Mouse (Mus musculus): ENCODE data around the gene Otud5. TPM values are rescaled to one million over a fixed set of nuclear protein-coding genes. Genes with fewer than 3 reads are reported as not detected.

Gene Otud5
- polyA plus RNA-seq, 1 experiment from 2014 or later: 32.4 TPM

DNA sequence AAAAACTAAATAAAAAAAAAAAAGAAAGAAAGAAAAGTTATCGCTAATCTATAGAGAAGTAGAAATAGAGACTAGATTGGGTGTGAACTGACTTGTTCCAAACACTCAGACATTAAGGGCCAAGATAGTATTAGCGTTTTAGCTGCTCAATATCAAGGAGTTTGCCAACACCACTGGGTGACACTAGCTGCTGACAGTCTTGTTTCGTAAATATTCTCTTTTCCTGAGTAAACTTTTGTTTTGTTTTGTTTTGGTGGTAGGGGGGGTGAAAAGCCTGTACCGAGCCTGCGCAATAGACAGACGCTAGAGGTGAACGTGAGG, 362 bp upstream of the Otud5 start:
- 13% methylated on average over 7 of the region's 7 CpGs for WGBS
- 0 out of 2 replicates have a peak, but pooled peaks cover 2% of the 10 kb centered on the region for H3K4me1 ChIP-seq (replicated peaks; ENCODE audit: control insufficient read depth, insufficient read depth, low read length)
- no peaks in the 10 kb centered on the region for H3K36me3 ChIP-seq (ENCODE audit: control insufficient read depth, insufficient read depth, low read length)
- no peak overlapping the region for H3K27ac ChIP-seq (ENCODE audit: low read depth, low read length)
- DNase-seq (ENCODE audit: low spot score): no peak
- ATAC-seq (ENCODE audit: low FRiP score): no peak
- no peaks in the 10 kb centered on the region for H3K27me3 ChIP-seq (ENCODE audit: control insufficient read depth, insufficient read depth, low read length)
- peak overlapping the region; percentile 25; the same call in 1 of the 2 replicates for H3K4me2 ChIP-seq (replicated peaks; ENCODE audit: low read depth, low read length)
- H3K4me3 ChIP-seq (ENCODE audit: low read depth, low read length): no peak overlapping the region; the same call in 1 of the 2 replicates
- H3K9ac ChIP-seq (ENCODE audit: low read depth, low read length): no peak overlapping the region
- H3K9me3 ChIP-seq (ENCODE audit: control insufficient read depth, low read length): no peaks in the 10 kb centered on the region

DNA sequence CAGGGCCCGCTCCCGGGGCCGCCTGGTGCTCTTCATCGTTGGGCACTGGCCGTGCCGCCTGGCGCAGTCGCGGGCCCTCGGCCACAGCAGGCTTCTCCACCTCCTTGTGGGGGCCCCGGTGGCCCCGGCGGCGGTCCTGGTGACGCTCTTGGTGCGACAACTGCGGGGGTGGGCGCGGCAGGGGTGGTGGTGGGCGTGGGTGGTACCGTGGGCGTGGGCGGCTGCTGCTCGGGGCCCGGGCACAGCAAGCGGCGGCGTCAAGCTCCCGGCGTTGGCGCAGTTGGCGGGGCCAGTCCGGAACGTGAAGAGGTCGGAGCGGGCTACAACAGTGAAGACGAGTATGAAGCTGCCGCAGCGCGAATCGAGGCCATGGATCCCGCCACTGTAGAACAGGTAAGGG, 1.2 kb downstream of the Otud5 start:
- Histone ChIP-seq H3K4me3 (ENCODE audit: low read depth, low read length) (peak overlapping the region; percentile 85), H3K4me2 (replicated peaks; ENCODE audit: low read depth, low read length) (peak overlapping the region; percentile 60), H3K27me3 (ENCODE audit: control insufficient read depth, insufficient read depth, low read length) (no peaks in the 10 kb centered on the region), H3K4me1 (replicated peaks; ENCODE audit: control insufficient read depth, insufficient read depth, low read length) (0 out of 2 replicates have a peak, but pooled peaks cover 2% of the 10 kb centered on the region), H3K36me3 (ENCODE audit: control insufficient read depth, insufficient read depth, low read length) (no peaks in the 10 kb centered on the region), H3K9me3 (ENCODE audit: control insufficient read depth, low read length) (no peaks in the 10 kb centered on the region), H3K27ac (ENCODE audit: low read depth, low read length) (peak overlapping the region; percentile 68), H3K9ac (ENCODE audit: low read depth, low read length) (peak overlapping the region; percentile 77)
- DNase-seq (ENCODE audit: low spot score) (peak; percentile 7), ATAC-seq (ENCODE audit: low FRiP score) (no peak)
- 20% methylated on average over 23 of the region's 42 CpGs for WGBS

DNA sequence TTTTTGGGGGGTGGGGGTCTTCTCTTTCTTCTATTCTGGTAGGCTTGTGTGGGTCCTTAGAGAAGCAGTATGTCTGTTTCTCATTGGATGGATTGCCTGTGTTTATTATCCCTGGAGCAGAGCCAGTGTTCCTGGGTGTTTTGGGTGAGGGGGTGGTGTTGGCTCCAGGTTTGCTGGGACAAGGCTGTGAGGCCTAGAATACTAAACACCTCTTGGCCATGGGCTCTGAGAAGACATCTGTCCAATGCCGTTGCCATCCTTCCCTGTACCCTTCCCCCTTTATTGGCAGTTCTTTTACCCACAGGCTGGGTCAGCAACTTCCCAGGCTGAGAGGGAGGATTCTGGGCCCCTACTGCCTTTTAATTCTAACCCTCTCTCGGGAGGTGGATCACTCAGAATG, 6.7 kb downstream of the Otud5 start:
- Histone ChIP-seq H3K4me3 (ENCODE audit: low read depth, low read length) (no peak overlapping the region), H3K9me3 (ENCODE audit: control insufficient read depth, low read length) (no peaks in the 10 kb centered on the region), H3K36me3 (ENCODE audit: control insufficient read depth, insufficient read depth, low read length) (no peaks in the 10 kb centered on the region), H3K4me2 (replicated peaks; ENCODE audit: low read depth, low read length) (no peak overlapping the region), H3K27me3 (ENCODE audit: control insufficient read depth, insufficient read depth, low read length) (no peaks in the 10 kb centered on the region), H3K27ac (ENCODE audit: low read depth, low read length) (no peak overlapping the region), H3K9ac (ENCODE audit: low read depth, low read length) (no peak overlapping the region), H3K4me1 (replicated peaks; ENCODE audit: control insufficient read depth, insufficient read depth, low read length) (0 out of 2 replicates have a peak, but pooled peaks cover 2% of the 10 kb centered on the region)
- 87% methylated on average over 2 of the region's 2 CpGs for WGBS
- no peak for ATAC-seq (ENCODE audit: low FRiP score)
- DNase-seq (ENCODE audit: low spot score): no peak

DNA sequence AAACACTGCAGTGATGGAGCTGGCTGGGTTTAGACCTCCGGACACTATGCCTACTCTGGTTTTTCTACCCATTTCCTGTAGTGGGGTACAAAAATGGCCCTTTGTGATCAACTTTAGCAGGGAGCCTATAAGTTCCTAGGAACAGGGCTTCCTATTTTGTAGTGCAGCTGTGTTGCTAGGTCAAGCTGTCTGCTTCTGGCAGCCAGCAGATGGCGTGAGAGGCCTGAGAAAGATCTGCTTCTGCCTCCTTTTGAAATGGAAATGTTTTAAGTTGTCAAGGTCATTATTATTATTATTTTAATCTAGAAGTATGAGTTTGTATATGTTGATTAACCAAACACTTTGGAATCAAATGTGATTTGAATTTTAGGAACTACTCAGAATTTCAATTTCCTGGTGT, 13.4 kb downstream of the Otud5 start:
- Histone ChIP-seq H3K4me3 (ENCODE audit: low read depth, low read length) (no peak overlapping the region), H3K27me3 (ENCODE audit: control insufficient read depth, insufficient read depth, low read length) (no peaks in the 10 kb centered on the region), H3K9ac (ENCODE audit: low read depth, low read length) (no peak overlapping the region), H3K27ac (ENCODE audit: low read depth, low read length) (no peak overlapping the region), H3K9me3 (ENCODE audit: control insufficient read depth, low read length) (no peaks in the 10 kb centered on the region), H3K36me3 (ENCODE audit: control insufficient read depth, insufficient read depth, low read length) (no peaks in the 10 kb centered on the region), H3K4me1 (replicated peaks; ENCODE audit: control insufficient read depth, insufficient read depth, low read length) (no peaks in the 10 kb centered on the region), H3K4me2 (replicated peaks; ENCODE audit: low read depth, low read length) (no peak overlapping the region)
- ATAC-seq (ENCODE audit: low FRiP score) (no peak), DNase-seq (ENCODE audit: low spot score) (peak; percentile 32)
- WGBS: 48% methylated on average over 2 of the region's 2 CpGs

DNA sequence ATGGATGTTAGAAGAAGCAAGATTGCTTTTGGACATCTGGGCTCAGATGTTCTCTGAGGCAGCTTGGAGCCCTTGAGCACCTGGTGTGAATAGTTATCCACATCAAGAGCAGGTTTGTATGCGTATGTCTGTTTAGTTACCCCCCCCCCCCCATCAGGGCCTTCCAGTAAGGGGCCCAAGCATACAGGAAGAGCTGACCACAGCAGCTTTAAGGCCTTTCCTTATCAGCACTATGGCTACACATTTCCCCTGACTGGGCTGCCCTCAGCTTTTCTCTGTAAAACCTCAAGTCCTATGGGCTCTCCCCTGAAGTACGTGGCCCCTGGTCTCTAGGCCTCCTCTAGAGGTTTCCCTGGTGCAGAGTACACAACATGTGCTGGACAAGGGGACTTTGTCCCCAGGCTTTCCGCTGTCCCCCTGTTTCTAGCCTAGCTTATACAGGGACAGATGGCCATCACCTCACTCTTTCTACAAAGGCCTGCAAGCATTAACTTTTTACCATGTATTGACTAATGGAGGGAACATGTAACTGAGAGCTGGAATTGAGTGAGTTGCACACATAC, 18.1 kb downstream of the Otud5 start:
- H3K4me2 ChIP-seq (replicated peaks; ENCODE audit: low read depth, low read length): no peak overlapping the region
- H3K9me3 ChIP-seq (ENCODE audit: control insufficient read depth, low read length): no peaks in the 10 kb centered on the region
- DNase-seq (ENCODE audit: low spot score) (no peak), ATAC-seq (ENCODE audit: low FRiP score) (no peak)
- no peaks in the 10 kb centered on the region for H3K36me3 ChIP-seq (ENCODE audit: control insufficient read depth, insufficient read depth, low read length)
- no peak overlapping the region for H3K27ac ChIP-seq (ENCODE audit: low read depth, low read length)
- no peaks in the 10 kb centered on the region for H3K4me1 ChIP-seq (replicated peaks; ENCODE audit: control insufficient read depth, insufficient read depth, low read length)
- WGBS: 88% methylated on average over 3 of the region's 3 CpGs
- H3K9ac ChIP-seq (ENCODE audit: low read depth, low read length): no peak overlapping the region
- no peaks in the 10 kb centered on the region for H3K27me3 ChIP-seq (ENCODE audit: control insufficient read depth, insufficient read depth, low read length)
- no peak overlapping the region for H3K4me3 ChIP-seq (ENCODE audit: low read depth, low read length)

DNA sequence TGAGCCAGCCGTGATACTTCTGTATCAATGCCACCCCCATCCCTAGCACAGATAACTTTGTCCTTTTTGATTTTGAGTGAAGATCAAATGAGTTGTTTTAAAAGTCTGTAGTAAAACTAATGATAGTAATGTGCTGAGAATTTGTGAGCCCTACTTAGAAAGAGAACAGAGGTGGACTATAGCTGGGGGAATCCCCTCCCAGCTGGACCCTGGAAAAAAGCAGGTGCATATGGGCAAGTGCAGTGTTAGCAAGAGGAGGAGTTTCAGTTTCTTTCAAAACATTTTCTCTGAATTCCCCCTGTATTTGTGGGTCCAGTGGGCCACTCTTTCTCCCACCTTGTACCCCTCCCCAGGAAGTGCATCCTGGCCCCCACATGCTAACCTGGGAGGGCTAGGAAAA, 22.0 kb downstream of the Otud5 start:
- Histone ChIP-seq H3K4me2 (replicated peaks; ENCODE audit: low read depth, low read length) (no peak overlapping the region), H3K27ac (ENCODE audit: low read depth, low read length) (no peak overlapping the region), H3K9me3 (ENCODE audit: control insufficient read depth, low read length) (no peaks in the 10 kb centered on the region), H3K4me1 (replicated peaks; ENCODE audit: control insufficient read depth, insufficient read depth, low read length) (no peaks in the 10 kb centered on the region), H3K36me3 (ENCODE audit: control insufficient read depth, insufficient read depth, low read length) (no peaks in the 10 kb centered on the region), H3K27me3 (ENCODE audit: control insufficient read depth, insufficient read depth, low read length) (no peaks in the 10 kb centered on the region), H3K9ac (ENCODE audit: low read depth, low read length) (no peak overlapping the region), H3K4me3 (ENCODE audit: low read depth, low read length) (no peak overlapping the region)
- DNase-seq (ENCODE audit: low spot score) (no peak), ATAC-seq (ENCODE audit: low FRiP score) (no peak)
- WGBS: 88% methylated on average over 1 of the region's 1 CpGs

DNA sequence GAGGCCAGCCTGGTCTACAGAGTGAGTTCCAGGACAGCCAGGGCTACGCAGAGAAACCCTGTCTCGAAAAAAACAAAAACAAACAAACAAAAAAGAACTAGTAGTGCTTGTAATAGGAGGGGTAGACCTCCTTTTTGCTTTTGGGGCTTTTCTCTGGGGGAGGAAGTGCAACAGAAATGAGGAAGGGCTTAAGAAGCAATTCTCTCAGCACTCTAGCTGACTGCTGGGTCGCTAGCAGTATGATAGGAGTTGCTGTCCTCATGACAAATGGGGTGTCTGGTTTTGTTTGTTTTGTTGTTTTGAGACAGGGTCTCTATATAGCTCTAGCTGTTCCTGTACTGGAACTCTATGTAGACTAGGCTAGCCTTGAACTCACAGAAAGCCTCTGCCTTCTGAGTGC, 23.4 kb downstream of the Otud5 start:
- Histone ChIP-seq H3K27me3 (ENCODE audit: control insufficient read depth, insufficient read depth, low read length) (no peaks in the 10 kb centered on the region), H3K36me3 (ENCODE audit: control insufficient read depth, insufficient read depth, low read length) (no peaks in the 10 kb centered on the region), H3K9me3 (ENCODE audit: control insufficient read depth, low read length) (no peaks in the 10 kb centered on the region), H3K4me2 (replicated peaks; ENCODE audit: low read depth, low read length) (no peak overlapping the region), H3K4me3 (ENCODE audit: low read depth, low read length) (no peak overlapping the region), H3K4me1 (replicated peaks; ENCODE audit: control insufficient read depth, insufficient read depth, low read length) (no peaks in the 10 kb centered on the region), H3K9ac (ENCODE audit: low read depth, low read length) (no peak overlapping the region), H3K27ac (ENCODE audit: low read depth, low read length) (no peak overlapping the region)
- WGBS: 79% methylated on average over 3 of the region's 3 CpGs
- ATAC-seq (ENCODE audit: low FRiP score) (no peak), DNase-seq (ENCODE audit: low spot score) (no peak)

DNA sequence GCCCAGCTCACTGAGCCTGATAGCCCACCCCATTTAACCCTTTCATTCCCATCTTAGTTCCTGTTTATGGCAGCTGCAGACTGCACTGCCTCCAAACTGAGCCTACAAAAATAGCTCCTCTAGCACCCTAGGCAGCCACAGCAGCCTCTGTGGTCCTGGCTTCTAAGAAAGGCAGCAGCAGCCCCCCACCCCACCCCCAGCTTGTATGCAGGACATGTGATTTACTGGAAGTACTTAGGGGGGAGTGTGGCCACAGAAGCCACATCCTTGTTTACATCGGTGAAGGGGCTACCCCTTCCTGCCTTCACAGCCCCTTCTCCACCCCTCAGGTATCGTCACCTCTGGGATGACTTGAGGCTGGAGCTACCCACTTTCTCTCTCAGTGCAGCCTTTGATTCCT, 24.2 kb downstream of the Otud5 start:
- H3K4me3 ChIP-seq (ENCODE audit: low read depth, low read length): no peak overlapping the region
- ATAC-seq (ENCODE audit: low FRiP score) (no peak), DNase-seq (ENCODE audit: low spot score) (no peak)
- H3K9ac ChIP-seq (ENCODE audit: low read depth, low read length): no peak overlapping the region
- no peaks in the 10 kb centered on the region for H3K9me3 ChIP-seq (ENCODE audit: control insufficient read depth, low read length)
- H3K27me3 ChIP-seq (ENCODE audit: control insufficient read depth, insufficient read depth, low read length): no peaks in the 10 kb centered on the region
- H3K27ac ChIP-seq (ENCODE audit: low read depth, low read length): no peak overlapping the region
- 70% methylated on average over 2 of the region's 2 CpGs for whole genome bisulfite sequencing
- no peak overlapping the region for H3K4me2 ChIP-seq (replicated peaks; ENCODE audit: low read depth, low read length)
- H3K36me3 ChIP-seq (ENCODE audit: control insufficient read depth, insufficient read depth, low read length): no peaks in the 10 kb centered on the region
- no peaks in the 10 kb centered on the region for H3K4me1 ChIP-seq (replicated peaks; ENCODE audit: control insufficient read depth, insufficient read depth, low read length)

DNA sequence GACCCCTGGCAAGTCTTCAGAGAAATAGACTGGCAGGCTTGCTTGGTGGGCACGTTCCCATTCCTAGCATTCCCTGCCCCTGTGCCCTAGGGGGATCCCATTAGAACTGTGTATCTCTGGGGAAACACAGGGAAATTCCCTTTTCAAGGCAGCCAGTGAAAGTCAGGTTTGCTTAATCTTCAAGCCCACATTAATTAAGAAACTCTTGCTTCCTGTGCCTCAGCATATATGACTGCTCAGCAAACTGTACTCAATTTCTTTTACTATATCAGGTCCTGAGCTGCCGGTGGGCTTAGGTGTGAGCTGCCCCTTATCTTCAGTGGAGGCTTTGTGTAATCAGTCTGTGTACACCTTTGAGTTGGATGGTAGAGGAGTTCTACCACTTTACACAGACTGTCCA, 24.6 kb downstream of the Otud5 start:
- no peak for DNase-seq (ENCODE audit: low spot score)
- no peak for ATAC-seq (ENCODE audit: low FRiP score)
- Histone ChIP-seq H3K27me3 (ENCODE audit: control insufficient read depth, insufficient read depth, low read length) (no peaks in the 10 kb centered on the region), H3K9me3 (ENCODE audit: control insufficient read depth, low read length) (no peaks in the 10 kb centered on the region), H3K4me3 (ENCODE audit: low read depth, low read length) (no peak overlapping the region), H3K36me3 (ENCODE audit: control insufficient read depth, insufficient read depth, low read length) (no peaks in the 10 kb centered on the region), H3K4me2 (replicated peaks; ENCODE audit: low read depth, low read length) (no peak overlapping the region), H3K27ac (ENCODE audit: low read depth, low read length) (no peak overlapping the region), H3K4me1 (replicated peaks; ENCODE audit: control insufficient read depth, insufficient read depth, low read length) (no peaks in the 10 kb centered on the region), H3K9ac (ENCODE audit: low read depth, low read length) (no peak overlapping the region)
- WGBS: 81% methylated on average over 2 of the region's 2 CpGs
